Comparison of ENCODE assay signal across 9 mouse cellular contexts in the genomic region with DNA sequence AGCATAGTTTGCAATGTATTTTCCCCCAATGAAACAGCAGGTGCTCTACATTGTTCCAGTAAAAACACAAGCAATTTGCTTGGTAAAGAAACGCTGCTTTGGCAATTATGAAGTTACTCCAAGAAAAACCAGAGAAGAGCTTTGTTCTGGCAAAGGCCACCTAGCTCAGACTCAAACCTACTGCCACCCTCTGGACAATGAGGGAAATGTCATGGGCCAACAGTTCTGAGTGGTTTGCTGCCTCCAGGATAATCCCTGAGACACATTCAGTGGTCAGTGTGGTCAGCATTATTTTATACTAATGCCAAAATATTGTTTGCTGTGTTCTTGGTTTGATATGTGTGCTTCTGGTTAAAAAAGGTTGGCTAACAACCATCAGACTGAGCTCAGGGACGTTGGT. TPM values are rescaled to one million over a fixed set of nuclear protein-coding genes. Genes with fewer than 3 reads are reported as not detected.
DNase-seq lines count a peak whose midpoint lies in the region; ATAC-seq and TF ChIP-seq lines count a peak whose summit lies in the region.
"Had no signal": no experiment of that assay in that cellular context is flagged by ENCODE, and none has a peak within 500 bp of the region (broad histone marks: within the 10 kb centered on the region; RNA-seq: fewer than 3 reads in every experiment).

No protein-coding gene starts in this region.

- no peak for TF ChIP-seq EP300 in MEL (IDR thresholded peaks at IDR 0.05; ENCODE audit: low read depth in 1 of 2, low read length in 2 of 2)

- no peak for ATAC-seq in limb, embryonic 11.5 days (ENCODE audit: insufficient number of reproducible peaks, low FRiP score, low TSS enrichment, low read depth)
- no peak for ATAC-seq in midbrain, postnatal 0 days (ENCODE audit: low FRiP score)

- TF ChIP-seq CTCF in MEL (IDR thresholded peaks at IDR 0.05 in 2 of 3, conservative IDR thresholded peaks at IDR 0.05 in 1 of 3; ENCODE audit: control insufficient read depth in 1 of 3, insufficient read depth in 1 of 3, low read depth in 2 of 3, low read length in 3 of 3, poor library complexity in 1 of 3, severe bottlenecking in 1 of 3) = peak; percentile 62 to 72 (median 71)
- peak; percentile 70 for TF ChIP-seq CTCF in midbrain, postnatal 0 days (IDR thresholded peaks at IDR 0.05)

- no peaks in the 10 kb centered on the region for H3K36me3 ChIP-seq in limb, embryonic 11.5 days (ENCODE audit: control insufficient read depth, insufficient read depth, low read length)
- no peaks in the 10 kb centered on the region for H3K36me3 ChIP-seq in limb, embryonic 10.5 days
- H3K36me3 ChIP-seq in MEL (ENCODE audit: control insufficient read depth in 1 of 2, insufficient read depth in 2 of 2, low read length in 2 of 2) = no peaks in the 10 kb centered on the region
- no peaks in the 10 kb centered on the region for H3K36me3 ChIP-seq in midbrain, postnatal 0 days (ENCODE audit: insufficient read depth, low read length)

- DNase-seq in limb, embryonic 11.5 days (ENCODE audit: low spot score) = peak; percentile 42
- no peak for DNase-seq in limb, embryonic 10.5 days (ENCODE audit: low spot score)
- peak; percentile 55 for DNase-seq in MEL (ENCODE audit: low read depth, low spot score)
- DNase-seq in c-Kit-positive CD71-positive TER-119-negative erythroid progenitor cells, embryonic 14.5 days (ENCODE audit: low read depth) = peak; percentile 14
- DNase-seq in heart, postnatal 10 days = peak; percentile 64 to 71
- peak; percentile 11 for DNase-seq in left cerebral cortex, adult 11 months (ENCODE audit: low spot score)
- DNase-seq in midbrain, postnatal 0 days (ENCODE audit: low spot score) = peak; percentile 54
- DNase-seq in yolk sac, embryonic 10.5 days (ENCODE audit: low spot score) = no peak

- no peak overlapping the region for H3K4me3 ChIP-seq in limb, embryonic 11.5 days (ENCODE audit: low read depth, low read length)
- no peak overlapping the region for H3K4me3 ChIP-seq in limb, embryonic 10.5 days
- no peak overlapping the region for H3K4me3 ChIP-seq in MEL (ENCODE audit: control insufficient read depth in 1 of 2, insufficient read depth in 1 of 2, low read depth in 2 of 2, low read length in 2 of 2)
- H3K4me3 ChIP-seq in midbrain, postnatal 0 days (ENCODE audit: low read depth, low read length) = no peak overlapping the region
- H3K4me3 ChIP-seq: megakaryocyte, embryonic 14.5 days had no signal

- TF ChIP-seq RAD21 in MEL (IDR thresholded peaks at IDR 0.05; ENCODE audit: low read depth, low read length) = peak; percentile 69

- no peaks in the 10 kb centered on the region for H3K79me2 ChIP-seq in MEL (ENCODE audit: control insufficient read depth, insufficient read depth, low read length, poor library complexity)

- 61% methylated on average over 2 of the region's 2 CpGs for WGBS in limb, embryonic 11.5 days
- WGBS in limb, embryonic 10.5 days = 69% methylated on average over 2 of the region's 2 CpGs
- WGBS in midbrain, postnatal 0 days = 62% methylated on average over 2 of the region's 2 CpGs

- TF ChIP-seq POLR2A in MEL (IDR thresholded peaks at IDR 0.05; ENCODE audit: control insufficient read depth in 1 of 2, insufficient read depth in 1 of 2, low read depth in 1 of 2, low read length in 2 of 2, poor library complexity in 1 of 2) = no peak

- H3K4me2 ChIP-seq in limb, embryonic 11.5 days (ENCODE audit: low read depth, severe bottlenecking) = no peak overlapping the region
- no peak overlapping the region for H3K4me2 ChIP-seq in midbrain, postnatal 0 days (ENCODE audit: low read depth, low read length, poor library complexity, severe bottlenecking)

- intact Hi-C loops in heart, postnatal 10 days (cut with DNase I) = loop anchor here (2.0 to 10.0 kb wide), 4 partner anchors 56 to 790 kb away; a partner anchor contains a TSS

- no peaks in the 10 kb centered on the region for H3K27me3 ChIP-seq in limb, embryonic 11.5 days (ENCODE audit: control insufficient read depth, insufficient read depth, low read length)
- H3K27me3 ChIP-seq in limb, embryonic 10.5 days (ENCODE audit: low read depth, poor library complexity, severe bottlenecking) = no peaks in the 10 kb centered on the region
- H3K27me3 ChIP-seq in MEL (ENCODE audit: control insufficient read depth in 1 of 2, insufficient read depth in 2 of 2, low read length in 2 of 2) = no peaks in the 10 kb centered on the region; a peak in 1 of 4 replicates
- no peaks in the 10 kb centered on the region for H3K27me3 ChIP-seq in midbrain, postnatal 0 days (ENCODE audit: insufficient read depth, low read length)
- H3K27me3 ChIP-seq: megakaryocyte, embryonic 14.5 days had no signal

- H3K4me1 ChIP-seq in limb, embryonic 11.5 days (ENCODE audit: control insufficient read depth, insufficient read depth, low read length) = no peaks in the 10 kb centered on the region
- no peaks in the 10 kb centered on the region for H3K4me1 ChIP-seq in limb, embryonic 10.5 days
- no peaks in the 10 kb centered on the region for H3K4me1 ChIP-seq in MEL (ENCODE audit: control insufficient read depth in 1 of 2, insufficient read depth in 2 of 2, low read length in 2 of 2)
- H3K4me1 ChIP-seq in midbrain, postnatal 0 days (ENCODE audit: insufficient read depth, low read length) = no peaks in the 10 kb centered on the region

- no peaks in the 10 kb centered on the region for H3K9me3 ChIP-seq in limb, embryonic 11.5 days (ENCODE audit: control insufficient read depth, low read length)
- no peaks in the 10 kb centered on the region for H3K9me3 ChIP-seq in limb, embryonic 10.5 days (replicated peaks)
- no peaks in the 10 kb centered on the region for H3K9me3 ChIP-seq in MEL (replicated peaks; ENCODE audit: insufficient read depth, low read length)
- H3K9me3 ChIP-seq in midbrain, postnatal 0 days (ENCODE audit: low read length) = no peaks in the 10 kb centered on the region
- H3K9me3 ChIP-seq: megakaryocyte, embryonic 14.5 days had no signal

- H3K9ac ChIP-seq in limb, embryonic 11.5 days (ENCODE audit: low read length) = no peak overlapping the region
- no peak overlapping the region for H3K9ac ChIP-seq in MEL (ENCODE audit: control insufficient read depth, low read depth, low read length, poor library complexity, severe bottlenecking)
- no peak overlapping the region for H3K9ac ChIP-seq in midbrain, postnatal 0 days (replicated peaks; ENCODE audit: low read length, poor library complexity, severe bottlenecking)

- no peak overlapping the region for H3K27ac ChIP-seq in limb, embryonic 11.5 days (replicated peaks; ENCODE audit: low read depth, low read length)
- H3K27ac ChIP-seq in limb, embryonic 10.5 days = no peak overlapping the region
- no peak overlapping the region for H3K27ac ChIP-seq in MEL (ENCODE audit: control insufficient read depth, low read depth, low read length)
- H3K27ac ChIP-seq in midbrain, postnatal 0 days (ENCODE audit: low read depth, low read length) = no peak overlapping the region

TF ChIP-seq in MEL, 35 proteins besides CTCF, POLR2A, EP300 and RAD21:
- TF ChIP-seq SMC3 (IDR thresholded peaks at IDR 0.05; ENCODE audit: low read depth, low read length) (peak; percentile 94), ZC3H11A (IDR thresholded peaks at IDR 0.05; ENCODE audit: low read depth, low read length) (peak; percentile 48), SIN3A (IDR thresholded peaks at IDR 0.05; ENCODE audit: low read length) (no peak)
TF ChIP-seq in MEL: peak in this region for 2.

RNA-seq across cellular contexts. Expression of a gene that starts 25.6 kb away (rescaled TPM):
- 3.6 and 3.8 TPM in 2 replicates for polyA plus RNA-seq in limb, embryonic 11.5 days (2014; fragmentation: Nextera tagmentation; extraction: Ambion mirVana)
- 3.6 and 3.9 TPM in 2 replicates for polyA plus RNA-seq in limb, embryonic 10.5 days (2016; fragmentation: Nextera tagmentation; extraction: Ambion mirVana)
- total RNA-seq in MEL (2012; rRNA removed) = 0.77 and 1.1 TPM in 2 replicates
- under 1 TPM in 1 of 2 experiments, not detected in 1; 0.65 TPM for polyA plus RNA-seq in MEL (2012; ENCODE audit: insufficient read depth in 1 of 2, insufficient read length in 2 of 2, low read depth in 1 of 2, low replicate concordance in 2 of 2, missing spikeins in 1 of 2)
- 1 to 10 TPM in 1 of 2 experiments, under 1 TPM in 1; 0.82 to 2.4 TPM for total RNA-seq in heart, postnatal 10 days (2021)
- 4.7 and 6.1 TPM in 2 replicates for total RNA-seq in midbrain, postnatal 0 days (2014; rRNA removed)
- 3.9 and 4.1 TPM in 2 replicates for polyA plus RNA-seq in midbrain, postnatal 0 days (2015; fragmentation: Nextera tagmentation; extraction: Ambion mirVana)

RNA-seq across cellular contexts. Expression of a gene that starts 56.0 kb away (rescaled TPM):
- 423 and 445 TPM in 2 replicates for polyA plus RNA-seq in limb, embryonic 11.5 days (2014; fragmentation: Nextera tagmentation; extraction: Ambion mirVana)
- 416 and 454 TPM in 2 replicates for polyA plus RNA-seq in limb, embryonic 10.5 days (2016; fragmentation: Nextera tagmentation; extraction: Ambion mirVana)
- 145 and 146 TPM in 2 replicates for total RNA-seq in MEL (2012; rRNA removed)
- 100 to 1,000 TPM in 1 of 2 experiments, not detected in 1; 150 TPM for polyA plus RNA-seq in MEL (2012; ENCODE audit: insufficient read depth in 1 of 2, insufficient read length in 2 of 2, low read depth in 1 of 2, low replicate concordance in 2 of 2, missing spikeins in 1 of 2)
- total RNA-seq in heart, postnatal 10 days (2021) = 10 to 100 TPM; 83.2 to 93.7 TPM
- total RNA-seq in midbrain, postnatal 0 days (2014; rRNA removed) = 49.3 and 61.8 TPM in 2 replicates
- 316 and 337 TPM in 2 replicates for polyA plus RNA-seq in midbrain, postnatal 0 days (2015; fragmentation: Nextera tagmentation; extraction: Ambion mirVana)

Comparison
In these comparisons a context has a peak if more than half of its experiments do, and no peak if none do; other contexts are left out.
1. DNase-seq: peak in limb, embryonic 11.5 days (single experiment), MEL (single experiment), c-Kit-positive CD71-positive TER-119-negative erythroid progenitor cells, embryonic 14.5 days (single experiment), heart, postnatal 10 days (2 of 2), left cerebral cortex, adult 11 months (single experiment) and midbrain, postnatal 0 days (single experiment); none in limb, embryonic 10.5 days (single experiment) and yolk sac, embryonic 10.5 days (single experiment).